Mouse (Mus musculus) MEL (cell line): ENCODE results near the gene Ctnnd2.

Experiments
- CTCF ChIP-seq, 3 experiments: IDR thresholded peaks in 2 of 3; conservative IDR thresholded peaks in 1 of 3; 2 replicates each; pipeline ENCODE4 v1.5.1; 2011 to 2012; ENCODE audit warnings: low read length in 3 of 3, low read depth in 2 of 3, mild to moderate bottlenecking in 2 of 3, improper control_type of control experiment in 1 of 3, inconsistent platforms in 1 of 3, mixed read lengths in 1 of 3, moderate library complexity in 1 of 3; ENCODE audit not compliant: control insufficient read depth in 1 of 3, insufficient read depth in 1 of 3, poor library complexity in 1 of 3, severe bottlenecking in 1 of 3
- EP300 ChIP-seq, 2 experiments: IDR thresholded peaks; 2 replicates each; pipeline ENCODE4 v1.6.1; 2011; ENCODE audit warnings: improper control_type of control experiment in 2 of 2, low read length in 2 of 2, low read depth in 1 of 2, mild to moderate bottlenecking in 1 of 2
- ZNF384 ChIP-seq: IDR thresholded peaks from 2 replicates; pipeline ENCODE4 v1.6.1; 2012; ENCODE audit warnings: low read depth, mild to moderate bottlenecking, inconsistent platforms, low read length, improper control_type of control experiment

- no peak for TF ChIP-seq CTCF (IDR thresholded peaks at IDR 0.05 in 2 of 3, conservative IDR thresholded peaks at IDR 0.05 in 1 of 3; ENCODE audit: control insufficient read depth in 1 of 3, insufficient read depth in 1 of 3, low read depth in 2 of 3, low read length in 3 of 3, poor library complexity in 1 of 3, severe bottlenecking in 1 of 3)
- no peak for TF ChIP-seq EP300 (IDR thresholded peaks at IDR 0.05; ENCODE audit: low read depth in 1 of 2, low read length in 2 of 2)
- TF ChIP-seq ZNF384, result no peak
Measured at GRCm38 (mm10) chr15:30198429-30198828, 26.0 kb downstream of the Ctnnd2 start.
